Mouse (Mus musculus) E14TG2a.4 (cell line): ENCODE data around the gene Nr1i2.

Experiments
- H3K27me3 ChIP-seq: 2 replicates; pipeline ENCODE4 v1.6.1; 2014; ENCODE audit warnings: low read length, control low read depth; ENCODE audit not compliant: insufficient read depth
- H3K36me3 ChIP-seq: 2 replicates; pipeline ENCODE4 v1.6.1; 2014; ENCODE audit warnings: low read length, control low read depth; ENCODE audit not compliant: insufficient read depth
- H3K4me1 ChIP-seq: replicated peaks from 2 replicates; pipeline ENCODE4 v1.6.1; 2014; ENCODE audit warnings: low read depth, low read length, control low read depth
- H3K4me3 ChIP-seq: replicated peaks from 2 replicates; pipeline ENCODE4 v1.5.1; 2014; ENCODE audit warnings: mild to moderate bottlenecking, low read length
- H3K9me3 ChIP-seq: 2 replicates; pipeline ENCODE4 v1.6.1; 2014; ENCODE audit warnings: low read length, control low read depth
- CTCF ChIP-seq: conservative IDR thresholded peaks from 2 replicates; pipeline ENCODE4 v1.5.1; 2014; ENCODE audit warnings: low read length
- NANOG ChIP-seq: IDR thresholded peaks from 2 replicates; pipeline ENCODE4 v1.6.1; 2014; ENCODE audit warnings: borderline replicate concordance, low read length, mixed read lengths
- POU5F1 ChIP-seq: IDR thresholded peaks from 2 replicates; pipeline ENCODE4 v1.6.1; 2014; ENCODE audit warnings: low read length, borderline replicate concordance

Nr1i2 gene

GRCm38 (mm10) chr16:38319087-38319486, 24.5 kb upstream of the Nr1i2 start:
- no peak for TF ChIP-seq POU5F1
- no peak for TF ChIP-seq CTCF
- TF ChIP-seq NANOG = no peak
- Histone ChIP-seq H3K4me3 (no peak overlapping the region), H3K4me1 (peaks cover 7% of the 10 kb centered on the region; the same call in 1 of the 2 replicates), H3K9me3 (no peaks in the 10 kb centered on the region), H3K36me3 (no peaks in the 10 kb centered on the region), H3K27me3 (peaks cover 6% of the 10 kb centered on the region)

GRCm38 (mm10) chr16:38318492-38318891, 23.9 kb upstream of the Nr1i2 start:
- no peaks in the 10 kb centered on the region for H3K9me3 ChIP-seq
- peaks cover 5% of the 10 kb centered on the region; the same call in 1 of the 2 replicates for H3K4me1 ChIP-seq
- TF ChIP-seq POU5F1 = no peak
- TF ChIP-seq NANOG = no peak
- no peak for TF ChIP-seq CTCF
- H3K4me3 ChIP-seq = no peak overlapping the region
- H3K36me3 ChIP-seq = no peaks in the 10 kb centered on the region
- 0 out of 2 replicates have a peak, but pooled peaks cover 2% of the 10 kb centered on the region for H3K27me3 ChIP-seq

DNA sequence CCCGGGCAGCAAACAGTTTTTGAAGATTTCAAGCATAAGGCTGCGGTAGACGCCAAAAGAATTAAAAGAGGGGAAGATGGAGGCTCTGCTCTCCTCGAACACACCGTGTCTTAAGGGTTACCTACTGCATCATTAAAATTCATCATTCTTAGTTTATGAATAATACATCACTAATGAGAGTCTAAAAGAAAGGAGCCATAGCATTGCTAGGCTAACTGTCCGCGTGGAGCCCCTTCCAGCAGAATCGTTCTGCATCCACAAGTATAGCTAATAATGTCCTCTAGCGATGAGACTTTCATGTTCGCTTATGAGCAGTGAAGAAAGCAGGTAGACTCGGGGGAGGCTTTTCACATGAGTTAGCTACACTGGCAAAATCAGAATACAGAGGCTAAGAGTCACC, 13.6 kb upstream of the Nr1i2 start:
- TF ChIP-seq NANOG (no peak), POU5F1 (no peak), CTCF (no peak)
- no peak overlapping the region for H3K4me3 ChIP-seq
- H3K4me1 ChIP-seq = peaks cover 31% of the 10 kb centered on the region
- no peaks in the 10 kb centered on the region for H3K36me3 ChIP-seq
- no peaks in the 10 kb centered on the region for H3K9me3 ChIP-seq
- H3K27me3 ChIP-seq = peaks cover 35% of the 10 kb centered on the region

GRCm38 (mm10) chr16:38307651-38308050, 13.0 kb upstream of the Nr1i2 start:
- H3K9me3 ChIP-seq = no peaks in the 10 kb centered on the region
- no peak overlapping the region for H3K4me3 ChIP-seq
- TF ChIP-seq CTCF = no peak
- TF ChIP-seq NANOG = no peak
- no peak for TF ChIP-seq POU5F1
- H3K4me1 ChIP-seq = peaks cover 31% of the 10 kb centered on the region
- peaks cover 35% of the 10 kb centered on the region for H3K27me3 ChIP-seq
- no peaks in the 10 kb centered on the region for H3K36me3 ChIP-seq

GRCm38 (mm10) chr16:38307221-38307605, 12.6 kb upstream of the Nr1i2 start:
- H3K9me3 ChIP-seq = no peaks in the 10 kb centered on the region

DNA sequence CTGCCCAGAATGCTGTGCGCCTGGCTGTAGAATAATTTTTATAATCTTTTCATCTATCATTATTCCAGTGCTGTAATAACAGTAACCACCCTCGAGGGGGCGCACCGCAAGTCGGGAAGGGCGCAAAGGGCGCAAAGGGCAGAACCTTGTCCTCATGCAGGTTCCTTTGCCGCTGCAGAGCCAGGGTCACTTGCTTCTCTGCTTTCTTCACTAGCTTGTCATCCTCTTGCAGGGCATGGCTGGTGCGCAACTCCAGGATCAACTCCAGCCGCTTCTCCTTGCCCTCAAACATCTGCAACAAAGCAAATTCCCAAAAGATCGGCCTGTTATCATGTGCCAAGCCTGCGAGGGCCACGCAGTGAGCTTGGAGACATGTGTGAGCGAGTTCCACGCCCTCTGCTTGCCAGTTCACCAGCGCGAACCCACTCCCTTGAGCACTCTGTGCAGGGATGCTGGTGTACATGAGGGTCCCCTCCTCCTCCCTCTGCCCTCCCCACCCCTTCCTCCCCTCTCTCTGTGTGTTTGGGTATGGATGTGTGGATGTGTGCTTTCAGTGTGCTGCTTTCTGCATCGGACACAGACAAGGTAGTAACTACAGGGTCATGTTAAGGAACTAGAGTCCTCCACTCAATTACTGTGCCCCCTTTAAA, 12.1 kb upstream of the Nr1i2 start:
- Histone ChIP-seq H3K27me3 (peaks cover 35% of the 10 kb centered on the region), H3K4me1 (peaks cover 31% of the 10 kb centered on the region), H3K36me3 (no peaks in the 10 kb centered on the region), H3K4me3 (peak overlapping the region; percentile 63), H3K9me3 (no peaks in the 10 kb centered on the region)
- TF ChIP-seq CTCF (peak; percentile 93), POU5F1 (no peak)

More at GRCm38 (mm10) chr16:38307221-38307605, 12.6 kb upstream of the Nr1i2 start:
- peaks cover 31% of the 10 kb centered on the region for H3K4me1 ChIP-seq
- H3K36me3 ChIP-seq = no peaks in the 10 kb centered on the region
- TF ChIP-seq POU5F1 (no peak), CTCF (no peak), NANOG (no peak)
- H3K27me3 ChIP-seq = peaks cover 35% of the 10 kb centered on the region
- no peak overlapping the region for H3K4me3 ChIP-seq

DNA sequence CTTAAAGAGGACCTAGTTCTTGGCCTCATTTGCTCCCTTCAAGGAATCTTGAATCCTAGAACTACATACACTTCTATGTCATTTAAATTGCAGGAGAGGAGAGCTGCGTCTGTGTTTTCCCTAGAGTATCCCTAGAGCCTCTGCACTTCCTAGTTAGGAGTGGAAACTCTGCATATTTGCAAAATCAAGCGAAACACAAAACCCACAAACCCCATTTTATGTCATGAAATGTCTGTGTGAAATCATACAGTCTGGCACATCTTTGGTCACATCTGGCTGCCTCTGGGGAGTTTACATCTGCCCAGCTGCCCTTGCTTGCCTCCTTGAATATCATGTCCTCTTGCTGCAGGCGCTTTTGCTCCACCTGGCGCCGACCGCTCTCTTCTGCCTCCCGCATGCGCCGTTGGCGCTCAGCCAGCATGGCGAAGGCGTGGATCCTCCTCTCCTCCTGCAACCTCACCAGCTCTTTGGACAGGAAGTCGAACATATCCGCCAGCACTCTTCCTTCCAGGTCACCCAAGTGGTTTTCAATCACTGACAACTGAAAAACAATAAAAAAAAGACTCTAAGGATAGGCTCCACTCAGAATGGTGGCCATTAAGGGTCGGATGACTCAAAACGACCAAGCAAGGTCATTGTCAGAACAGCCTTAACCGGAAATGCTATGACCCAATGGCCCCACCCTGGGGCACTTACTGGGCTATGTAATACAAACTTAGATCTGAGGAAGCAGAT, 10.0 kb upstream of the Nr1i2 start:
- no peaks in the 10 kb centered on the region for H3K9me3 ChIP-seq
- H3K4me3 ChIP-seq = peak overlapping the region; percentile 43
- H3K36me3 ChIP-seq = no peaks in the 10 kb centered on the region
- peaks cover 31% of the 10 kb centered on the region for H3K27me3 ChIP-seq
- TF ChIP-seq POU5F1 = no peak
- TF ChIP-seq NANOG = peak; percentile 34; the same call in 1 of the 2 replicates
- TF ChIP-seq CTCF = no peak
- H3K4me1 ChIP-seq = peaks cover 35% of the 10 kb centered on the region

DNA sequence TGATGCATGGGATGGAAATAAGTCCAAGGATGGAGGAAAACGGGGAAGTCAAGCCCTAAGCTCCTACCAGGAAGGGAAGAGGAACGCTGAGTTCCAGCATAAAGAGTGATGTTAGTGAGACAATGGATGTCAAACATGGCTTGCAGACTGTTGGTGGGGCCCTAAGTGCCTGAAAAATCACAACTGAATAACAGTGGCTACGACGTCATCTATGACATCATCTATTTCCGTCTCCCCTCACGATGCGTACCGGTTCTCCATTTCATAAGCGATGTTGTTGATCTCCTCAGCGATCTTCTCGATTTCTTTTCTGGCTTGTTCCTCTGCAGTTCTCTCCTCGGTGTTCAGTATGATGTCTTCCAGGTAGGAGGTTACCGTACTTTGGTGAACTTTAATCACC, 7.7 kb upstream of the Nr1i2 start:
- Histone ChIP-seq H3K36me3 (no peaks in the 10 kb centered on the region), H3K27me3 (peaks cover 18% of the 10 kb centered on the region), H3K4me1 (peaks cover 34% of the 10 kb centered on the region), H3K9me3 (no peaks in the 10 kb centered on the region), H3K4me3 (no peak overlapping the region)
- TF ChIP-seq POU5F1 = no peak
- no peak for TF ChIP-seq CTCF
- TF ChIP-seq NANOG = no peak

- Histone ChIP-seq H3K9me3 (no peaks in the 10 kb centered on the region), H3K4me1 (peaks cover 4% of the 10 kb centered on the region; the same call in 1 of the 2 replicates), H3K36me3 (no peaks in the 10 kb centered on the region), H3K4me3 (no peak overlapping the region), H3K27me3 (0 out of 2 replicates have a peak, but pooled peaks cover 6% of the 10 kb centered on the region)
- TF ChIP-seq NANOG (no peak), POU5F1 (no peak), CTCF (no peak)
Measured at GRCm38 (mm10) chr16:38298410-38298809, 3.8 kb upstream of the Nr1i2 start.
